Mouse (Mus musculus) cerebellum, postnatal 10 days (tissue): ENCODE results near the gene Gm4756.
A peak's percentile ranks its signal among the peaks of the same experiment; 100 is the strongest.
"Not testable (repeated sequence)": the region's sequence is repeated elsewhere in the genome, so short reads cannot be mapped to it uniquely, and the experiment has no call there.

ENCODE experiments used
- DNase-seq, 2 experiments: peaks; one replicate each; pipeline ENCODE4 v3.0.0; 2021; ENCODE audit warnings: mixed read lengths in 2 of 2

The Gm4756 gene

DNA sequence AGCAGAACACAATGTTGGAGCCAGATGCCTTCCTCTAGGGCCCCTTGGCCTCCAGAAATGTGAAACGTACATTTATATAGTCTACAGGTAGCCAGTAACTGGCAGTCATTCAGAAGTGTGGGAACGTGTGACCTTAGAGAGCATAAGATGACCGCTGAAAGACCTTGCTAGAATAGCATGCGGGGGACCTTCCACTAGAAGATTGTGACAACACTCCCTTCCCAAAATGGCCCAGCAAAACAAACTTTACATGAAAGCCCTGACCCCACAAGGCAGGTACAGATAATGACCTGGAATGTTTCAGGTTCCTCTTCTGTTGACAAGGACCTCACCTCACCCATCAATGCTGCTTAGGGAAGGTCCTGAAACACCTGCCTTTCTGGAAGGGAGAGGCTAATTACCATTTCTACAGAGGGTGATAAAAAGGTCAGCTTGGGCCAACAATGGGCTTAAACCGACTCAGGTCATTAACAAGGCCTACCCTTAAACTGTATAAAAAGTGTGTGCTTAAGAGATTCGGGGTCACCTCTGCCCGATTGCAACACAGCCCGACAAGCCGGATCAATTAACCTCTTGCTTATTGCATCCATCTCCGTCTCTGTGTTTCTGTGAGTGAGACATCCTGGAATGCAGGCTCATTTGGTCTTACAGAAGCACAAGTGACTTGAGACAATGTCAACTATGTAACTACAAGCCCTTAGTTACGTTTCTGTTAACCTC is at the start of gene Gm4756:
Gene Gm4756 (minus strand): TSS at position 51 of the 720 bp plus-strand sequence.
- DNase-seq: no peak

DNA sequence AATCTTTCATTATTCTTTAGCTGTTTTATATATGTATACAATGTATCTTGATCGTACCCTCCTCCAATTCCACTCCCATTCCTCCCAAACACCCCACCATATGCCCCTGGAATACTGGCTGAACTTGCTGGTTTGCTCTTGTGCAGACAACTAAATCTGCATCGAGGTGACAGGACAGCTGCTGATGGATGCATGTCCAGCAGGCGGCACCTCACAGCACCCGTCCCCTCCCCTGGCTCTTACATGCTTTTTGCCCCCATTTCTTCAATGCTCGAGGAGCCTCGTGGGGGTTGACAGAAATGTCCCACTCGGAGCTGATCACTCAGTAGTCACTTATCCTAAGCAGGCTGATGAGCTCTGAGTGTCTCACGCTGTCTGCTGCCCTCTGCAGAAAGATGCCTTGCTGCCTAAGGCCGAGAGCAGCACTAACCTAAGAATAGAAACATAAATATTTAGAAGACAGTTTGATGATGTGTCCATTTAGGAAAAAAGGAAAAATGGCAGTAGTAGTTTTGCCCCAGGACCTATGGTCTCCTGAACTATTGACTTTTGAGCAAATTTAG is 45.5 kb upstream of the Gm4756 start:
- peak; percentile 38 to 43 for DNase-seq

DNA sequence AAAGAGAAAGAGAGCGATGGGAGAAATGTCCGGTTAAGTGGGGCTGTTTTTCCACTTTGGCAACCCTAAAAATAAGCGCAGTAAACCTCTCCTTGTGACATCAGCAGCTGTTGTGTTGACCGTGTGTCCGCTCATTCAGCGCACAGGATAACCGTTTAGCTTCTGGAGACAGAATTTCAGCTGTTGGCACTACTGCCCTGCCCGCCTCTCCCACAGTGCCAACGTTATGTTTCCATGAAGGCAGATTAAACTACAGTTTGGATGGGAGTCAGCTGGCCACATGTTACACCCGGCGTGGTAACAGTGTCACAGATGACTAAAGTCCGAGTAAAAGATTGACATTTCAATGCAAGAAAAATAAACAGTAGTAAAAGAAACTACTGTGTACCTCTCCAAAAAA is 45.0 kb upstream of the Gm4756 start:
- peak; percentile 60 to 61 for DNase-seq

GRCm38 (mm10) chr12:72693895-72694294 is 44.4 kb upstream of the Gm4756 start:
- DNase-seq: peak; percentile 67 to 79

- not testable (repeated sequence) for DNase-seq
Measured at GRCm38 (mm10) chr12:72688281-72688680, 38.8 kb upstream of the Gm4756 start.

DNA sequence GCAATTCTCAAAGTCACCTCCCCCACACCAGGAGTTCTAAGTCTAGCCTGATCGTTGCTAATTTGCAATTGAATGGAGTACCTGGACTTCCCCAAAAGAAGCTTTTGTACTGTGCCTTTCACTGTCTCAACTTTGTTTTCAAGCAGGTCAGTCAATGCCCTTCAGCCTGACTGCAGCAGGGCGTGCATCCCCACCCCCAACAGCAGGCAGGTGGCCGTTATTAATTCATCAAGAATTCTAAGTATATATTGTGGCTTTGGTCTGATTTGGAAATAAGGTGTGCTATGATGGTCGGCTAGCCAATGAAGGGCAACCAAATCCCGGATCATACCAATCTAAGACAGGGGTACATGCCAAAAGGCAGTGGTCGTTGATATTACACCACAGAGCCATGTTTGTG is 38.3 kb upstream of the Gm4756 start:
- not testable (repeated sequence) for DNase-seq

GRCm38 (mm10) chr12:72686566-72686965 is 37.1 kb upstream of the Gm4756 start:
- DNase-seq: not testable (repeated sequence)

GRCm38 (mm10) chr12:72683612-72684011 is 34.2 kb upstream of the Gm4756 start:
- no peak for DNase-seq

- peak; percentile 42 to 56 for DNase-seq
Measured at GRCm38 (mm10) chr12:72682511-72683282, 33.2 kb upstream of the Gm4756 start.

DNA sequence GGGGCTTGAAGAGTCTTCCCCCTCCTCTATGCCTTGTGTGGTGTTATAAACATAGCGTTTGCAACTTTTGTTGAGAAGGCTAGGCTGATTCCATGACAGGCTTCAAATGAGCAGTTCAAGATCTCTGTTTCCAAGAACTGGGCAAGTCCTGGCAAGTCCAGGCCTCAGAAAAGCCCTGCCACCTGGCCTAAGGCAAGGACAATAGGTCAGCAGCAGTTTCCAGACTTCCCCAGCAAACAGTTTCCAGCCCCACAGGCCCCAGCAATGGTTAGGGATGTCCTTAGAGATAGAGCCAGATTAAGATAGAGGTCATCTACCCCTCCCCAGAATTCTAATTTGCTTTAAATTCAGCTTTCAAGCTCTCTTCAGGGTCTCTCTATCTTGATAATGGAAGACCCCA is 32.5 kb upstream of the Gm4756 start:
- DNase-seq: no peak

DNA sequence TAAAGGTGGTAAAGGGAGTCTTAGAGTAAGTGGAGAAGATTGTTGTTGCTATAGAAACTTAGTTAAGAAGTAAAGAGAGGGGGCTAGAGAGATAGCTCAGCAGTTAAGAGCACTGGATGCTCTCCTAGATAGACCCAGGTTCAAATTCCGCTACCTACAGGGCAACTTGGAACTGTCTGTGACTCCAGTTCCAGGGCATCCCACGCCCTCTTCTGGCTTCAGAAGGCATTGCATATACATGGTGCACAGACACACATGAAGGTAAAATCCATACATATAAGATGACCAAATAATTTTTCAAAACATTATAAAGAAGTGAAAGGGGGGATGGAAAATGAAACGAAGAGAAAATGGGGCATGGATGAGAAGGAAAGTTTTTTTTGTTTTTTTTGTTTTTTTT is 30.2 kb upstream of the Gm4756 start:
- DNase-seq: no peak

GRCm38 (mm10) chr12:72674820-72675219 is 25.4 kb upstream of the Gm4756 start:
- peak; percentile 51 to 64 for DNase-seq

DNA sequence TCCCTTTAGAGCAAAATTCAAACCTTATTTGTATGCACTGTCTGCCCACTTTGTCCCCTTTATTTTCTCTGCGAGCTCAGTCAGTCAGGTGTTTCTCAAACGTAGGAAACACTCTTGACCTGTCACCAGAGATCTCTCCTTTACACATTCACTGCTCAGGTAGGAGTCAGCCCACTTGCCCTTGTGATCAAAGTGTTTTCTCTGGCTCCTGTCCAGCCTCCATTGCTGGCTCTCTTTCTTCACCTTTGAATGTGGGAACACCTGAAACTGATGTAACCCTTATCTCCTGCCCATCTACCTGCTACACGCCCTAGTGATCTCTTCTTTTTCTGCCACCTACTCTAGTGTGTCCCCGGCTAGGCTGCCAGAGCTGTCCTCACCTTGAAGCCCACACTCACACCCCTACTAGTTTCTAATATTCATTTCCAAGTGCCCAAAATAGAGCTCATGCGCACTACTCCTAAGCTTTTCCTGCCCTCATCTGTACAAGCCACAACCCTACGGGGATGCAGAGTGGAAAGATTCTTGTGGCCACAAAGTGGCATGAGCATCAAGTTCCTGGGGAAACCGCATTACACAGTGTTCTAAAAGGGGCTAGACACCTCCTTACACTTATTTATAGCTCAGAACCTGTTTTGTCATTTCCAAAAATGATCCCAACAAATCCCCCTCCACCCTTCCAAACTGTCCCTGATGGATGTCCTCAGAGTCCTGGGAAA is 24.8 kb upstream of the Gm4756 start:
- no peak for DNase-seq

GRCm38 (mm10) chr12:72671516-72672135 is 22.2 kb upstream of the Gm4756 start:
- DNase-seq: no peak

- DNase-seq: no peak
Measured at GRCm38 (mm10) chr12:72670921-72671320, 21.5 kb upstream of the Gm4756 start.

- DNase-seq: no peak
Measured at GRCm38 (mm10) chr12:72667868-72668469, 18.5 kb upstream of the Gm4756 start.

DNA sequence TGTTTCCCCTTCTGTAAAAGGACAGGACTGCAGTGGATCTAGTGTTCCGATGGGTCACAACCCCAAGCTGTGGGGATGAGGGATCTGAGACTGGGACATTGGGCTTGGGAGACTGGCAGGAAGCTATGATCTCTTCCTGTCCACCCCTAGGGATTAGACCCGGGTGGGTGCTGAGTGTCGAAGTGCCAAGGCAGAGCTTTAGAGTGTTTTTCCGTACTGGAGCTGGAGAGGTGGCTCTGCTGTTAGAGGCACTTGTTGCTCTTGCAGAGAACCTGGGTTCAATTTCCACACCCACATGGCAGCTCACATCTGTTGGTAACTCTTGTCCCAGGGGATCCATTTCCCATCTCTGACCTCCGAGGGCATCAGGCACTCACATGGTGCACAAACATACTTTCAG is 16.6 kb upstream of the Gm4756 start:
- DNase-seq: no peak

DNA sequence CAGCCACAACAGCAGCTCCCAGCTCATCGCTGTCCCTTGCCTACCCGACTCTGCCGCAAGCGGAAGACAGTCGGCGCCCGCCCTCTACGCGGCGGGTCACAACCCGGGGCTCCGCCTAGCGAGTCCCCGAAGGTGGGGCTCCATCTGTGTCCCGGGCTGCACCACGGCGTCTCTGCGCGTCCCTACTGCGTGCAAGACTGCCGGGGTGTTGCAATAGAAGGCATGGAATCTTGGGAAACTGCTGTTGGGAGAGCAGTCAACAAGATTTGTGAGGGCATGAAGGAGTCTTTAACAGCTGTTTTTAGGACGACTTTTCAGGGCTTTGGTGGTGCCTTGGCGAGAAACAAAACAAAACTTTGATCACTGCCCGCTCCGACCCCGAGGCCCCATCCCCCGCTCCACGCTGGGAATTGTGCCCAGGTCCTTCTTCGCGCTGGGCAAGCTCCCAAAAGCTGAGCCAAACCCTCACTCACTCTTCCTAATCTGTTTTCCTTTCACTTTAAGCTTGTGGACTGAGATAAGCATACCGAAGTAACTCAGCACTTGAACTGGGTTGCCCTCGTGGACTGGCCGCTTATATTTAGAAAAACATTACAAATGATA is 15.4 kb upstream of the Gm4756 start, which contains the start of gene Dhrs7:
Gene Dhrs7 (minus strand): TSS at position 175 of the 603 bp plus-strand sequence.
- peak; percentile 89 to 91 for DNase-seq

DNA sequence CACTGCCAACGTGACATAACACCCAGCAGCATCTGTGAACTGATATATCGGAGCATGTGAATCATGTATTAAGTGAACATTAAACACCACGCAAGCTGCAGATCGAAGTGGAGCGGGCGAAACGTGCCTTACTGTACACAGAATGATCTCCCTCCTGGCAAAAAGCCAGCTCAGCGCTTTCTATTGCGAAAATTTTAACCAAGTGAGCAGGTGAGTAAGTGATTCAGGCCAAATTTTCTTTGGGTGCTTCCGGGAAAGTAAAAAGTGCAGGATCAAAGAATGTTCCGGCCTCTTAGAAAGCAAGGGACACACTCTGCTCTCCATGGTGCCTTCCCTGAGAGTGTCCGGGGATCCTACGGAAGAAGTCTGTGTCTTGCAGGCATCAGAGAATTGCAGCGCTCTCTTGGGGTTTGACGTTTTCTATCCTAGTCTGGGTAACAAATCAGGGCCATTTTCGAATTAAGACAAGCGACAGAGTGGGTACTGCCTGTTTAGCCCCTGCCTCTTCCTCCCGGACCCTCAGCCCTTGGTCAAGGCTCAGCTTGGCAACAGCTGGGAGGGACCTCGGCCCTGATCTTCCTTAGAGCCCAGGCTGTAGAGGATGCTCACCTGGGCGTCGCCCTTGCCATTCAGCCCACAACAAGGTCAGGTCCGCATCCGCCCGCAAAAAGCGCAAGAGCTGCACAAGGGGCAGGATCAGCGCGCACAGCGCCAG is 14.7 kb upstream of the Gm4756 start:
- DNase-seq: peak; percentile 61 to 74

- no peak for DNase-seq
Measured at GRCm38 (mm10) chr12:72655775-72656174, 6.3 kb upstream of the Gm4756 start.

DNA sequence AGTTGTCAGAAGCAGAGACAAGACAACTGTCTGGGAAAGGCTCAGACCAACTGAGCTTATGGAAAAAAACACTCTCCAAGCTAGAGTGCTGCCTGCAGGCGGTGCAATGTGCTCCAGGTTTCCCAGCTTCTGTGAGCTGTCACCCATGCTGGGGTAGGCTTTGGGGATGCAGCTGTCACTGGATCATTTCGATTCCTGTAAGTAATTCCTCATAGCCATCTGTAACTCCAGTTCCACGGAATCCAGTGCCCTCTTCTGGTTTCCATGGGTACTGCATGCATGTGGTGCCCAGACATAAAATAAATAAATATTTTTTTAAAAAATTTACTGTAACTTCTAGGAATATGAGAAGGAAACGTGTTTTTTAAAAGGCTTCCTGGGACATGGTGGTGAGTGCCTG is 5.2 kb upstream of the Gm4756 start:
- DNase-seq: peak; percentile 88 to 92
